Mouse (Mus musculus) urinary bladder, postnatal 10 days (tissue): ENCODE data around the gene Amigo2.
"Not testable (repeated sequence)": the region's sequence is repeated elsewhere in the genome, so short reads cannot be mapped to it uniquely, and the experiment has no call there.

Experiments used
- DNase-seq: peaks from one replicate; pipeline ENCODE4 v3.0.0; 2022; ENCODE audit warnings: low spot score

Gene Amigo2

GRCm38 (mm10) chr15:97216843-97217242 is 30.2 kb downstream of the Amigo2 start:
- DNase-seq = no peak

GRCm38 (mm10) chr15:97212501-97213477 is 34.3 kb downstream of the Amigo2 start:
- no peak for DNase-seq

- not testable (repeated sequence) for DNase-seq
Measured at GRCm38 (mm10) chr15:97209754-97210153, 37.3 kb downstream of the Amigo2 start.

GRCm38 (mm10) chr15:97206506-97206905 is 40.6 kb downstream of the Amigo2 start:
- no peak for DNase-seq

GRCm38 (mm10) chr15:97205776-97206175 is 41.3 kb downstream of the Amigo2 start:
- DNase-seq = no peak

GRCm38 (mm10) chr15:97204889-97205288 is 42.2 kb downstream of the Amigo2 start:
- DNase-seq = no peak

GRCm38 (mm10) chr15:97196644-97197043 is 50.4 kb downstream of the Amigo2 start:
- DNase-seq = no peak

- no peak for DNase-seq
Measured at GRCm38 (mm10) chr15:97195628-97196027, 51.5 kb downstream of the Amigo2 start.
